Mouse (Mus musculus): ENCODE data around the gene Lrig2. TPM values are rescaled to one million over a fixed set of nuclear protein-coding genes. Genes with fewer than 3 reads are reported as not detected.

The Lrig2 gene
- polyA plus RNA-seq, 2 experiments, result 15.0 to 20.2 TPM

DNA sequence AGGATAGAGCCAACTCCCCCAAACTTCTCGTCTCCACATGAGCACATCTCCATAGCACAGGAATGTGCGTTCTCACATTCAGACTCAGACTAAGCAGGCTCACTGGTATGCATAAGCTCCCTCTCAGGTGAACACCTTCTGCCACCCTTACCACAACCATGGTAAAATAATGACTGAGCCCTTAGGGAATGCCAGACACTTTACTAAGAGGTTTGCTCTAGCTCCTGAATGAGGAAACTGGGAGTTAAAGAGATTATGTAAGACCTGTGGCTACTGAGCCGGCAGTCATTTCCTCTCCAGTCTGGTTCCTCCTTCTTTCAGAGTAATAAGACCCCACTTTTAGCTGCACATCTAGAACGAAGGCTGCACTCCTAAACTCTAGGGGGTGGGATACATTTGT lies 108.1 kb downstream of the Lrig2 start:
- Histone ChIP-seq H3K4me1 (ENCODE audit: control insufficient read depth, insufficient read depth, low read length) (no peaks in the 10 kb centered on the region), H3K9ac (ENCODE audit: low read depth, low read length, severe bottlenecking) (no peak overlapping the region), H3K9me3 (ENCODE audit: control insufficient read depth, low read length) (no peaks in the 10 kb centered on the region), H3K36me3 (ENCODE audit: control insufficient read depth, insufficient read depth, low read length) (no peaks in the 10 kb centered on the region), H3K27ac (replicated peaks; ENCODE audit: low read depth, low read length) (no peak overlapping the region), H3K4me3 (replicated peaks; ENCODE audit: low read length) (no peak overlapping the region), H3K27me3 (ENCODE audit: control insufficient read depth, insufficient read depth, low read length) (no peaks in the 10 kb centered on the region), H3K4me2 (replicated peaks; ENCODE audit: low read depth, low read length, severe bottlenecking) (no peak overlapping the region)
- ATAC-seq (ENCODE audit: low FRiP score, low read depth), result no peak
- 60% methylated on average over 4 of the region's 4 CpGs for WGBS
- no peak for DNase-seq (ENCODE audit: low spot score)
- TF ChIP-seq POLR2A (IDR thresholded peaks at IDR 0.05; ENCODE audit: borderline replicate concordance, extremely low read depth, insufficient read depth, insufficient read length), result no peak

DNA sequence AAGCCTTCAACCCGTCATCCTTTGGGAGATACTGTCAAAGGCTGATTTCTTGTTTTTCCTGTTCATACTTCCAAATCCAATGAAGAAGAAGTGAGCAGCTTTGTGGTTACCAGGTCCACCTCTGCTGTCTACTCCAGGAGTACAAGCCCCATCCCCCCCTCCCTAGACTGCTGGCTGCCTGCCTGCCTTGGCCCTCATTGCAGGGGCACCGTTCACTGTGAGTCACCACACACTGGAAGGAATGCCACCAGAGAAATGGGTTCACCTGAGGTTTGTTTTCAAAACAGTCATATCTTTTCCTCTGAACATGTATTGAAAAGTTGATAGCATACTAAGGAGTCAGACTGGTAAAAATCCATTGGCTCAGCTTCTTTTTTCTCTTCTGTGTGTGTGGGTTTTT lies 110.5 kb downstream of the Lrig2 start:
- TF ChIP-seq POLR2A (IDR thresholded peaks at IDR 0.05; ENCODE audit: borderline replicate concordance, extremely low read depth, insufficient read depth, insufficient read length), result no peak
- H3K4me2 ChIP-seq (replicated peaks; ENCODE audit: low read depth, low read length, severe bottlenecking), result no peak overlapping the region
- no peaks in the 10 kb centered on the region for H3K9me3 ChIP-seq (ENCODE audit: control insufficient read depth, low read length)
- H3K4me3 ChIP-seq (replicated peaks; ENCODE audit: low read length), result no peak overlapping the region
- H3K9ac ChIP-seq (ENCODE audit: low read depth, low read length, severe bottlenecking), result no peak overlapping the region
- 64% methylated on average over 2 of the region's 2 CpGs for WGBS
- no peaks in the 10 kb centered on the region for H3K36me3 ChIP-seq (ENCODE audit: control insufficient read depth, insufficient read depth, low read length)
- H3K27me3 ChIP-seq (ENCODE audit: control insufficient read depth, insufficient read depth, low read length), result no peaks in the 10 kb centered on the region
- DNase-seq (ENCODE audit: low spot score), result no peak
- ATAC-seq (ENCODE audit: low FRiP score, low read depth), result no peak
- no peaks in the 10 kb centered on the region for H3K4me1 ChIP-seq (ENCODE audit: control insufficient read depth, insufficient read depth, low read length)
- no peak overlapping the region for H3K27ac ChIP-seq (replicated peaks; ENCODE audit: low read depth, low read length)

DNA sequence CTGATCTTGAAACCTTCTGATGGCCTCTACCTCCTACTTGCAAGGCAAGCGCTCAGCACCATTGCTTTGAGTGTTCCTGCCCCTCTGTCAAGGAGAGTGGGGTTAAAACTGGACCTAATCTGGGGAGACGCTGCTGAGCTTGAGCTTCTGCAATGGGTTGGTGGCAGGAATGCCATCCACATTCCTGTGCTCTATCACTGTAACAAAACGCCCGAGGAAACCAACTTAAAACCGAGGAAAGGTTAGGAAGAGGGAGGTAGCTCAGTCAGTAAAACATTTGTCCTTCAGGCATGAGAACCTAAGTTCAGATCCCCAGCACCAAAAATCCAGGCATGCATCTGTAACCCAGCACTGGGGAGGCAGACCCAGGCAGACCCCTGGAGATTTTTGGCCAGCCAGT lies 111.6 kb downstream of the Lrig2 start:
- H3K36me3 ChIP-seq (ENCODE audit: control insufficient read depth, insufficient read depth, low read length), result no peaks in the 10 kb centered on the region
- no peaks in the 10 kb centered on the region for H3K4me1 ChIP-seq (ENCODE audit: control insufficient read depth, insufficient read depth, low read length)
- TF ChIP-seq POLR2A (IDR thresholded peaks at IDR 0.05; ENCODE audit: borderline replicate concordance, extremely low read depth, insufficient read depth, insufficient read length), result no peak
- no peaks in the 10 kb centered on the region for H3K27me3 ChIP-seq (ENCODE audit: control insufficient read depth, insufficient read depth, low read length)
- no peak overlapping the region for H3K9ac ChIP-seq (ENCODE audit: low read depth, low read length, severe bottlenecking)
- ATAC-seq (ENCODE audit: low FRiP score, low read depth) (no peak), DNase-seq (ENCODE audit: low spot score) (no peak)
- no peak overlapping the region for H3K4me2 ChIP-seq (replicated peaks; ENCODE audit: low read depth, low read length, severe bottlenecking)
- 81% methylated on average over 5 of the region's 5 CpGs for WGBS
- H3K27ac ChIP-seq (replicated peaks; ENCODE audit: low read depth, low read length), result no peak overlapping the region
- H3K4me3 ChIP-seq (replicated peaks; ENCODE audit: low read length), result no peak overlapping the region
- H3K9me3 ChIP-seq (ENCODE audit: control insufficient read depth, low read length), result no peaks in the 10 kb centered on the region

DNA sequence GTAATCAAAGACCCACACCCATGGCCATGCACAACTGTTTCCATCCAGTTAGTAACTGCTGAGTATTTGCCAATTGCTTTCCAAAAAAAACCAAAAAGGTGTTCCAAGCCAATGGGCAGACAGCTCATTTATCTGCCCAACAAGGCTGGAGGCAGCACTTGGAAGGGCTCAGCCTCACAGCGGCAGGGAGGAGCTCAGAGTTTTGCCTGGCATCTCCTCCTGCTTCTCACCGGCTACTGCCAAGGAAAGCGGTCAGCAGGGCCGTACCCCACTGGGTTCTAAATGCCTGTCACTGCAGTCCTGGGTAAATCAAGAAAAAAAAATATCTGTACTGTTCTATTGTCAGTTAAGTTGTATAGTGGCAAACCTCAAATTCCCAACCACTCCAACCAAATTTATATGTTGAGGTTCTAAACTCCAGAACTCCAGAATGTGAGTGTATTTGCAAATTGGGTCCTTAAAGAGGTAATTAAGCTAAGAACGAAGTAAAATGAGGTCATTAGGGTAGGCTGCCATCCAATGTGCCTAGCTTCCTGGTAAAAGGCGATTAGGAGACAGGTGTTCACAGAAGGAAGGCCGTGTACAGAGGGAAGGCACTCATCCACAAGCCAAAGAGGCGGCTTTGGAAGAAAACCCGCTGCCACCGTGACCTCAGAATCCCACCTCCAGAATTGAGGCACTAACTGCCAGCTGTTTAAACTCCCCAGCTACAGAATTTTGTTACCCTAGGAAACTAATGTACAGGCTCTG lies 112.2 kb downstream of the Lrig2 start:
- H3K27ac ChIP-seq (replicated peaks; ENCODE audit: low read depth, low read length), result no peak overlapping the region
- H3K27me3 ChIP-seq (ENCODE audit: control insufficient read depth, insufficient read depth, low read length), result no peaks in the 10 kb centered on the region
- ATAC-seq (ENCODE audit: low FRiP score, low read depth) (no peak), DNase-seq (ENCODE audit: low spot score) (no peak)
- H3K9me3 ChIP-seq (ENCODE audit: control insufficient read depth, low read length), result no peaks in the 10 kb centered on the region
- H3K4me1 ChIP-seq (ENCODE audit: control insufficient read depth, insufficient read depth, low read length), result no peaks in the 10 kb centered on the region
- TF ChIP-seq POLR2A (IDR thresholded peaks at IDR 0.05; ENCODE audit: borderline replicate concordance, extremely low read depth, insufficient read depth, insufficient read length), result no peak
- 65% methylated on average over 10 of the region's 10 CpGs for WGBS
- H3K4me2 ChIP-seq (replicated peaks; ENCODE audit: low read depth, low read length, severe bottlenecking), result no peak overlapping the region
- no peaks in the 10 kb centered on the region for H3K36me3 ChIP-seq (ENCODE audit: control insufficient read depth, insufficient read depth, low read length)
- no peak overlapping the region for H3K4me3 ChIP-seq (replicated peaks; ENCODE audit: low read length)
- no peak overlapping the region for H3K9ac ChIP-seq (ENCODE audit: low read depth, low read length, severe bottlenecking)

DNA sequence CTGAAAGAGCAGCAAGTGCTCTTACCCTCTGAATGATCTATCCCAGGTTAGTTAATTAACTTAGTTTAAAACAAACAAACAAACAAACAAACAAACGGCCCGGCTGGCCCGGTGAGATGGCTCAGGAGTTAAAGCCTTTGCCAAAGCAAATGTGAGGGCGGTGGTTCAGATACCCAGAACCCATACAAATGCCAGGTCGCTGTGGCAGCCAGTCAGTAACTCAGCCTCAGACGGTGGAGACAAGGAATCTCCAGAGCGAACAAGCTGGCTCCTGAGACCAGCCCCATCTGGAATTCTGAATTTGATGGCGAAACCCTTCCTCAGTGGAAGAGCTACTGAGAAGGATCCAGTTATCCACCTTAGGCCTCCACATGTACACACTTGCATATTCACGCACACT lies 114.4 kb downstream of the Lrig2 start:
- no peak overlapping the region for H3K9ac ChIP-seq (ENCODE audit: low read depth, low read length, severe bottlenecking)
- ATAC-seq (ENCODE audit: low FRiP score, low read depth) (no peak), DNase-seq (ENCODE audit: low spot score) (no peak)
- H3K27ac ChIP-seq (replicated peaks; ENCODE audit: low read depth, low read length), result no peak overlapping the region
- no peak for TF ChIP-seq POLR2A (IDR thresholded peaks at IDR 0.05; ENCODE audit: borderline replicate concordance, extremely low read depth, insufficient read depth, insufficient read length)
- no peaks in the 10 kb centered on the region for H3K9me3 ChIP-seq (ENCODE audit: control insufficient read depth, low read length)
- no peak overlapping the region for H3K4me3 ChIP-seq (replicated peaks; ENCODE audit: low read length)
- H3K4me2 ChIP-seq (replicated peaks; ENCODE audit: low read depth, low read length, severe bottlenecking), result no peak overlapping the region
- WGBS, result 82% methylated on average over 9 of the region's 9 CpGs
- no peaks in the 10 kb centered on the region for H3K27me3 ChIP-seq (ENCODE audit: control insufficient read depth, insufficient read depth, low read length)
- no peaks in the 10 kb centered on the region for H3K4me1 ChIP-seq (ENCODE audit: control insufficient read depth, insufficient read depth, low read length)
- H3K36me3 ChIP-seq (ENCODE audit: control insufficient read depth, insufficient read depth, low read length), result no peaks in the 10 kb centered on the region

Data from limb, embryonic 14.5 days (tissue).